Mouse (Mus musculus) cerebellum, adult 9-10 months (tissue): ENCODE data around the gene Vmn2r44.
"Not testable (repeated sequence)": the region's sequence is repeated elsewhere in the genome, so short reads cannot be mapped to it uniquely, and the experiment has no call there.

Source experiments
- DNase-seq: peaks from one replicate; pipeline ENCODE4 v3.0.0; 2022

Gene Vmn2r44

DNA sequence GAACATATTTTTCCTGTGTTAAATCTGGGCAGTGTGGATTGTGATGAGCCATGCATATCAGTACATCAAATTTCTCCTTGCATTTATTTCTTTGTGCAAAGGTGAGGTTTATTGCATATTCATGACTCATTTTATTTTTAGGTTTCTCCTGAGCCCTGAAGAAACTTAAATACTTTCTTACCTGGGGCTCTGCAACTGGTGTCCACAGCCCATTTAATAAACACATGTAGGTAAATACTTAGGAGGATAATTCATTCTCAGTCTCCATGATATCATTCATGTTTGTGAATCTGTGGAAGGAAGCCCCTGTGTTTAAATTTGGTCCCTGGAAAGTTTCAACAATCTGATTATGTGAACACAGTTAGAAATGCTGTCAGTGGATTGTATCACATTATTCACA lies at the start of gene Vmn2r44:
TSS of gene Vmn2r44 (minus strand) at position 101 of the 400 bp plus-strand sequence.
- DNase-seq = not testable (repeated sequence)

DNA sequence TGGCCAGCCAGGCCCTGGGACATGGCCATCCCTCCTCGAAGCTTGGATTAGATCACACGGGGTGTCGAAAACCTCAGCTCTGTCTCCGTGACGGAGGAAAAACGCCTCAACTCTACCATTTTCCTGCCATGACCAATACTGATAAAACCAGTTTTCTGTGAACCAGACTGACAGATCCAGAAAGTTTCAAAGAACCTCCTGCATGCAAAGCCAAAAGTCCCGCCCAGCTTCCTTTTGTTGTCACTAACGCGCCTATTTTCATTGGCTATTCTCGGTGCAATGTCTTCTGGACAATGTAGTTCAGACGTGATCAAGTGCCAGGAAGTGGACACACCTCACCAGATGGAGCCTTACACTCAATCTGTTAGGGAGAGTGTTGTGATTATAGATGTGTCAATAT lies 25.3 kb downstream of the Vmn2r44 start:
- not testable (repeated sequence) for DNase-seq
